Mouse (Mus musculus) adrenal gland, postnatal 25 days (tissue): ENCODE measurements around the gene Hsd3b2. TPM values are rescaled to one million over a fixed set of nuclear protein-coding genes. Genes with fewer than 3 reads are reported as not detected.
"Not testable (repeated sequence)": the region's sequence is repeated elsewhere in the genome, so short reads cannot be mapped to it uniquely, and the experiment has no call there.

Experiments used
- DNase-seq: peaks from one replicate; pipeline ENCODE4 v3.0.0; 2021; ENCODE audit warnings: mixed read lengths
- long read RNA-seq: library from polyadenylated mRNA; stranded (forward); transcript quantifications from one replicate; pipeline ENCODE4 v2.0.0, GENCODE M21; 2021
- total RNA-seq: library from RNA; stranded (reverse); gene quantifications from 2 replicates; pipeline ENCODE4 v1.2.3, GENCODE M21; 2021

The Hsd3b2 gene
- total RNA-seq = 0.12 TPM in 1 of 2 replicates, not detected in the other
- long read RNA-seq, partial matches to known transcripts = 0 of 6 reads
- long read RNA-seq, other reads (novel, unspliced or antisense) = 6 of 6 reads

GRCm38 (mm10) chr3:98724376-98724775 lies at the start of gene Hsd3b2:
Gene Hsd3b2, minus strand, starts transcription at chr3:98724543.
- no peak for DNase-seq

- no peak for DNase-seq
These were observed 39.8 kb upstream of the Hsd3b2 start for GRCm38 (mm10) chr3:98764155-98764554.

GRCm38 (mm10) chr3:98756836-98757235 lies 32.5 kb upstream of the Hsd3b2 start:
- no peak for DNase-seq

GRCm38 (mm10) chr3:98752171-98752570 lies 27.8 kb upstream of the Hsd3b2 start:
- no peak for DNase-seq

GRCm38 (mm10) chr3:98741043-98741442 lies 16.7 kb upstream of the Hsd3b2 start:
- DNase-seq = not testable (repeated sequence)

- DNase-seq = no peak
These were observed 10.0 kb upstream of the Hsd3b2 start for GRCm38 (mm10) chr3:98734340-98734739.

GRCm38 (mm10) chr3:98733724-98734123 lies 9.4 kb upstream of the Hsd3b2 start:
- no peak for DNase-seq

GRCm38 (mm10) chr3:98726281-98726680 lies 1.9 kb upstream of the Hsd3b2 start:
- DNase-seq = peak; percentile 6

GRCm38 (mm10) chr3:98720740-98721139 lies 3.6 kb downstream of the Hsd3b2 start:
- DNase-seq = no peak

GRCm38 (mm10) chr3:98682401-98682800 lies 41.9 kb downstream of the Hsd3b2 start:
- DNase-seq = no peak

GRCm38 (mm10) chr3:98680786-98681185 lies 43.6 kb downstream of the Hsd3b2 start:
- DNase-seq = no peak

Other genes with a start within 250 kb of the Hsd3b2 start
- not detected in 2 replicates for gene Hsd3b4, start 214.0 kb downstream of the Hsd3b2 start, total RNA-seq
- gene Gm10681, start 135.7 kb downstream of the Hsd3b2 start, total RNA-seq = not detected in 2 replicates
- gene Hsd3b5, start 94.3 kb downstream of the Hsd3b2 start, total RNA-seq = not detected in 2 replicates
- 3.7 TPM in 1 of 2 replicates, not detected in the other for gene Hsd3b3, start 38.6 kb upstream of the Hsd3b2 start, total RNA-seq
- gene Hsd3b6, start 89.9 kb upstream of the Hsd3b2 start, total RNA-seq = 59.2 and 81.2 TPM in 2 replicates
- gene Hsd3b1, start 135.3 kb upstream of the Hsd3b2 start, total RNA-seq = 14,240 and 17,479 TPM in 2 replicates
- 223 and 290 TPM in 2 replicates for gene Hao2, start 168.7 kb upstream of the Hsd3b2 start, total RNA-seq